Mouse (Mus musculus): ENCODE measurements at regions not wholly inside any gene's neighbourhood (a gene's known extent, or its start where the extent isn't known, plus 50 kb on each side); places are given as distances from the start of the nearest gene placed in this dataset.

- in situ Hi-C loops (cut with MboI; ENCODE audit: low pct_unique_long_range_greater_than_20kb in 1 of 2, low sequenced_read_pairs in 2 of 2, unreplicated experiment in 1 of 2): no loop called here
These were observed 501.5 kb downstream of the Rab28 start for GRCm38 (mm10) chr5:41206462-41206861.

- in situ Hi-C loops (cut with MboI; ENCODE audit: low pct_unique_long_range_greater_than_20kb in 1 of 2, low sequenced_read_pairs in 2 of 2, unreplicated experiment in 1 of 2): no loop called here
These were observed 503.5 kb downstream of the Rab28 start for GRCm38 (mm10) chr5:41204417-41204816.

GRCm38 (mm10) chr5:41187193-41187592 lies 520.8 kb downstream of the Rab28 start:
- in situ Hi-C loops (cut with MboI; ENCODE audit: low pct_unique_long_range_greater_than_20kb in 1 of 2, low sequenced_read_pairs in 2 of 2, unreplicated experiment in 1 of 2): no loop called here

DNA sequence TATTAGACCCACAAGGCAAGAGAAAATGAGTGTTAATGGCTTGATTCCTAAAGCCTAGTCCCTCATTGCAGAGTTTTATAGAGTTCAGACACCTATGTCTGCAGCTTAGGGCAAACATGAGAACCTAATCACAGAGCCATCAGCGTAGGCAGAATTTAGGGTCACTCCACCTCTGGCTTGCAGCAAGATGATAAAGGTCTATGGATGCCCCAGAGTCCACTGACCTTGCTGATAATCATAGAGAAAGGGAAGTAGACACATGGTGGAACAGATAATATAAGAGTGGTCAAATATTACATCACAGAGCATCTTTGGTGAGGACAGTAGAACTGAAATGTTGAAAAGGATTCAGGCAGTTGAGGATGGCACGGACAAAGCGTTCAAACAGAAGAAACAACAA lies 530.7 kb downstream of the Rab28 start:
- in situ Hi-C loops (cut with MboI; ENCODE audit: low pct_unique_long_range_greater_than_20kb in 1 of 2, low sequenced_read_pairs in 2 of 2, unreplicated experiment in 1 of 2): no loop called here

- in situ Hi-C loops (cut with MboI; ENCODE audit: low pct_unique_long_range_greater_than_20kb in 1 of 2, low sequenced_read_pairs in 2 of 2, unreplicated experiment in 1 of 2): no loop called here
These were observed 541.9 kb downstream of the Rab28 start for GRCm38 (mm10) chr5:41165870-41166626.

DNA sequence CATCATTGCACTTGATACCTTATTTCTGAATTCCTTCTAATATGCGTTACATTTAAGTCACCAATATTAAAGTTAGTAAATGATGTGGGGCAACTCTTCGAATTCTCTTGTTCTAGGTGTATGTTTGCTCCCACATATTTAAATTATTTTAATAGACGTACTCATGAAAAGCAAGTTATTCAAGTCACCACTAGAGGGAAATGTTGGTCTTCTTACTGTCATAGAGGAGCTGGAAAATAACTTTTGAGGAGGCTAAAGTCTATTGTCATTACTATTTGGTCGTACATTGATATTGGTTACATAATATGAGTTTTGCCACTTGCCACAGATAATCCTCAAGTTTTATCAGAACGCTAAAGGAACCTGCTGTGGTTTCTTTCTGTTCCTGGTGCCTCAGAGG lies 582.9 kb downstream of the Rab28 start:
- in situ Hi-C loops (cut with MboI; ENCODE audit: low pct_unique_long_range_greater_than_20kb in 1 of 2, low sequenced_read_pairs in 2 of 2, unreplicated experiment in 1 of 2): loop anchor here in 1 of 2 experiments (25.0 kb wide), 1 partner anchor 637 kb away; the partner anchor contains the start of gene Nkx3-2

GRCm38 (mm10) chr5:41117658-41118057 lies 590.3 kb downstream of the Rab28 start:
- in situ Hi-C loops (cut with MboI; ENCODE audit: low pct_unique_long_range_greater_than_20kb in 1 of 2, low sequenced_read_pairs in 2 of 2, unreplicated experiment in 1 of 2): no loop called here

- in situ Hi-C loops (cut with MboI; ENCODE audit: low pct_unique_long_range_greater_than_20kb in 1 of 2, low sequenced_read_pairs in 2 of 2, unreplicated experiment in 1 of 2): no loop called here
These were observed 620.2 kb downstream of the Rab28 start for GRCm38 (mm10) chr5:41087773-41088172.

DNA sequence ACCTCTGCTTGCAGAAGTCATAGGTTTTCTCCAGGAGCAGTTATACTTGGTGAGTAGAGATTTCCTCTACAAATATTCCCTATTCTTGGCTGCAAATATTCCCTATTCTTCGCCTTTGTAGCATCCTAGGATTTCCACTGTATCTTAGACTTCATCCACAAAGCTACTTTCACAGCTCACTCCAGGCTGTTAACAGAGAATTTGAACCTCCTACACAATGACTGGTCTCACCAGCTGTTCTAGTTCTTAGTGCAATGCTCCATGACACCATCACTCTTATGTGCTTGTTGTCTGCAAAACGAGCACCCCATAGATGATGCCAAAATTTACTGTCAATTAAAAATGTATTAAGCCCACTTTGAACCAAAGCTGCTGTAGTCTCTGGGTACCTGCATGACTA lies 631.5 kb downstream of the Rab28 start:
- in situ Hi-C loops (cut with MboI; ENCODE audit: low pct_unique_long_range_greater_than_20kb in 1 of 2, low sequenced_read_pairs in 2 of 2, unreplicated experiment in 1 of 2): no loop called here

- in situ Hi-C loops (cut with MboI; ENCODE audit: low pct_unique_long_range_greater_than_20kb in 1 of 2, low sequenced_read_pairs in 2 of 2, unreplicated experiment in 1 of 2): no loop called here
These were observed 646.3 kb downstream of the Rab28 start for GRCm38 (mm10) chr5:41061646-41062045.

DNA sequence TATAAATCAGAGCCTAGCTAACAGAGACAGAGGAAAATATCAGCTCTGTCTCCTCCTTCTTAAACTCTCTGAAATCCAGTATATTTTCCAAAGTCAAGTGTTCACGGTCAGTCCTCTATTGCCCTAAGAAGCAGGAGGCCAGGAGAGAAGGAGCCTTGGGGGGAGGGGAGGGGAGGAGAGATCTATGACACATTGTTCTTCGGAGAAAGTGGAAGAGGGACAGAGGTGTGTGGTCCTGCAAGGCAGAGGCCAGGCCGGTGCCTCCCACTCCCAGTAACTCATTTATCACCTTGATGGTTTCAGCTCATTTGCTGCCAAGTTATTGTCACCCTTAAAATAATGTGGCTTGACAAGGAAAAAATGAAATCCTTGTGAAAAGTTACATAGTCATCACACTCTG lies 646.7 kb downstream of the Rab28 start:
- in situ Hi-C loops (cut with MboI; ENCODE audit: low pct_unique_long_range_greater_than_20kb in 1 of 2, low sequenced_read_pairs in 2 of 2, unreplicated experiment in 1 of 2): no loop called here

DNA sequence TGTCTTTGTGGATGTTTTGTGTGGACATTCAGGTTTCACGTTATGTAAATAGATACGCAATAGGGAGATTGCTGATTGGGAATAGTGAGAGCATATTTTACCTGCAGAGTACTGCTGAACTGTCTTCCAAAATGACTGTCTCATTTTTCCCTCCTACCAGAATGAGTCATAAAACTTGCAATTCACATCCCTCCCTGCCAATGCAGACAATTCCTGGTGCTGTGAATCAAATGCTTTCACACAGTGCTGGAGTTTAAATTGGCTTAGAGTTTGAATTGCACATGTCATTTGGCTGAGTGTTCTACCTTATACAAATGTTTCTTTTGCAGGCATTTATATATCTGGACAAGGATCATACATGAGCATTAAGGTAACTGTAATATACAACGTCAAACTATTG lies 649.9 kb downstream of the Rab28 start:
- in situ Hi-C loops (cut with MboI; ENCODE audit: low pct_unique_long_range_greater_than_20kb in 1 of 2, low sequenced_read_pairs in 2 of 2, unreplicated experiment in 1 of 2): no loop called here

DNA sequence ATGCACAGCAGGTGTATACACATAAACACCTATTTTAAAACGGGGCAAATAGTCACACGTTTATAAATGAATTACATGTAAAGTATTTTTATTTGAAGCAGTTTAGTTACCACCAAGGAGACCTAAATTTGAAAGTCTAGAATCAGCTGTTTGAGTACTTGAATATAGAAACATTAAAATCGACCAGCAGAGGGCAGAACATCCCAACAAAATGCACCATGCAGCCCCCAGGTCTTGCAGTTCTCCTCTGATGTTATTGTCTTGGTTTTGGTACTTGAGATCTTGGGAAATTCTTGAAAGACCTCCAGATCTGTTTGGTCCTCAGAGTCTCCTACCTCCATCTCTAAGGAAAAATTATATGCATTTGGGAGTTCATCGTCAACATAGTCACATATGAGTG lies 656.0 kb downstream of the Rab28 start:
- in situ Hi-C loops (cut with MboI; ENCODE audit: low pct_unique_long_range_greater_than_20kb in 1 of 2, low sequenced_read_pairs in 2 of 2, unreplicated experiment in 1 of 2): no loop called here

GRCm38 (mm10) chr5:41048515-41048914 lies 659.4 kb downstream of the Rab28 start:
- in situ Hi-C loops (cut with MboI; ENCODE audit: low pct_unique_long_range_greater_than_20kb in 1 of 2, low sequenced_read_pairs in 2 of 2, unreplicated experiment in 1 of 2): no loop called here

DNA sequence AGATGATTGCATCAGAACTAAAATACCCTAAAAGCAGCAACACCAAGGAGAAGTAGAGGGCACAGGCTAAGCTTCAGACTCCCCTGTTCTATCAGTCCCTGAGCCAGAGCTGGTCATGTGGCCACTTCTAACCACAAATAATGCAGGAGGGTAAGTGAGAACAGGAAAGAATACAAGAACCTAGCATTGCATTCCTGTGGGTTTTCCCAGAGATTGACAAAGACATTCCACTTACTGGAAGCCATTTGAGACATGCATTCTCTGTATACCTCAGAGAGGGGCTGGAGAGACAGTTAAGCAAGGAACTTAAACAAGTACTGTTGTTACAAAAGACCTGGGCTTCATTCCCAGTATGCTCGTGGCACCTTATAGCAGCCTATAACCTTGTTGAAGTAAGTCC lies 662.7 kb downstream of the Rab28 start:
- in situ Hi-C loops (cut with MboI; ENCODE audit: low pct_unique_long_range_greater_than_20kb in 1 of 2, low sequenced_read_pairs in 2 of 2, unreplicated experiment in 1 of 2): no loop called here

DNA sequence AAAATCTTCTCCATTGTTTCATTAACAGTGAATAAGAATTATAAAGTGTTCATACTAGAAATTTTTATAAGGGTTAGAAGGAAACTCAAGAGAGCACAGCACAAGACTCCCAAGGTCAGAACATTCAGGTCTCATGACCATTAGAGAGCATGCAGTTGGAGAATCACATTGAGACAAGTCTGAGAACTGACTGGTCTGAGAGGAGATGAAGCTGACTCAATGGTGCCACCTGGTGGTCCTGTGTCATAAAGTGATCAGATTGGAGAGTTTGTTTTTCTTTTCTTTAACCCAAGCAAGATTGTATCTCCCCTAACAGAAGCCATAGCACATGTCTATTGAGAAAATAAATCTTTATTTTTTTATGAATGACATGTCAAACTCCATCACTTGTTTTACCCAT lies 663.5 kb downstream of the Rab28 start:
- in situ Hi-C loops (cut with MboI; ENCODE audit: low pct_unique_long_range_greater_than_20kb in 1 of 2, low sequenced_read_pairs in 2 of 2, unreplicated experiment in 1 of 2): no loop called here

DNA sequence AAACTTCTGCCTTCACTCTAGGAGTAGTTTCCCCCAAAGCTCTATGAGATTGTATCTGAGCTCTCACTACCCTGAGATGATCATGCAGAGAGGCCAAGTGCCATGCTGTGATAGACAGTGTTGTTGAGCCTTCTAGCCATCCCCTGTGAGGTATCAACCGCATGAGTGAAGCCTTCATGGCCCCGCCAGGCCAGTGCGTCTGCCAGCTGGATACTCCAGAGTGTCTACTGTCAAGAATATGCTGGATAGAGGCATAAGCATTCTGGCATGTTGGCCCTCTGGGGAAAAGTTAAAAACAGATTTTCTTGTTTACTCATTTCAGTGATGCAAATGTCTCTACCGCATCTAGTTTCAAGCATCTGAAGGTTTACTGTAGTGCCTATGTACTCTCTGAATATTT lies 669.2 kb downstream of the Rab28 start:
- in situ Hi-C loops (cut with MboI; ENCODE audit: low pct_unique_long_range_greater_than_20kb in 1 of 2, low sequenced_read_pairs in 2 of 2, unreplicated experiment in 1 of 2): no loop called here

GRCm38 (mm10) chr5:41006692-41007091 lies 701.3 kb downstream of the Rab28 start:
- in situ Hi-C loops (cut with MboI; ENCODE audit: low pct_unique_long_range_greater_than_20kb in 1 of 2, low sequenced_read_pairs in 2 of 2, unreplicated experiment in 1 of 2): no loop called here

DNA sequence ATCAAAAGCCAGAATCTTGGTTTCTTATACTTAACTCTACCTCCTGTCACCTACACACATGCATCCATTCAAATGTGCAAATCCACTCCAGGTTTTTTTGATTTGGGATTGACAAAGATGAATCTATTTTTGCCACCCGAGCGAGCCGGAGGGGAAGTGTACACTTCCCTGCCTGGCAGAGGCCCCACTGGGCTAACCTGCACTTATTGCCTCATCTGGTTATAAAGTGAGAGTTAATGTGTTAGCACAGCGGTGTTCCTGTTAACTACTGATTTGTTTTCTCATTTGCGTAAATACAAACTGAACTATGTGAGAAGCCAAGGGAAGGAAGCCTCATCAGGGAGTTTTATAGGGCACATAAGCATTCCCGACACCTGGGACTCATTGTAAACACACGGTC lies 721.4 kb downstream of the Rab28 start:
- in situ Hi-C loops (cut with MboI; ENCODE audit: low pct_unique_long_range_greater_than_20kb in 1 of 2, low sequenced_read_pairs in 2 of 2, unreplicated experiment in 1 of 2): no loop called here

GRCm38 (mm10) chr5:40974892-40975291 lies 733.1 kb downstream of the Rab28 start:
- in situ Hi-C loops (cut with MboI; ENCODE audit: low pct_unique_long_range_greater_than_20kb in 1 of 2, low sequenced_read_pairs in 2 of 2, unreplicated experiment in 1 of 2): no loop called here
